Mouse (Mus musculus) large intestine, adult 2 months (tissue): ENCODE data around the gene Dnmt3l. TPM values are rescaled to one million over a fixed set of nuclear protein-coding genes. Genes with fewer than 3 reads are reported as not detected.
A peak's percentile ranks its signal among the peaks of the same experiment; 100 is the strongest.

Experiments used
- DNase-seq: peaks from one replicate; pipeline ENCODE4 v3.0.0-alpha.2; 2012; ENCODE audit warnings: low read depth, low spot score
- WGBS: fragments of 180-500 bp; shearing (Covaris S2); methylation state at CpG from one replicate; pipeline ENCODE4 v1.1.7; 2018; 5-methylcytosine and 5-hydroxymethylcytosine counted together
- polyA plus RNA-seq: library from polyadenylated mRNA; depleted of rRNA; stranded (reverse); fragments of >200 nt; gene quantifications from 2 replicates; pipeline ENCODE4 v1.2.3, GENCODE M21; 2012

The Dnmt3l gene
- polyA plus RNA-seq, 1 experiment: 1.1 TPM

DNA sequence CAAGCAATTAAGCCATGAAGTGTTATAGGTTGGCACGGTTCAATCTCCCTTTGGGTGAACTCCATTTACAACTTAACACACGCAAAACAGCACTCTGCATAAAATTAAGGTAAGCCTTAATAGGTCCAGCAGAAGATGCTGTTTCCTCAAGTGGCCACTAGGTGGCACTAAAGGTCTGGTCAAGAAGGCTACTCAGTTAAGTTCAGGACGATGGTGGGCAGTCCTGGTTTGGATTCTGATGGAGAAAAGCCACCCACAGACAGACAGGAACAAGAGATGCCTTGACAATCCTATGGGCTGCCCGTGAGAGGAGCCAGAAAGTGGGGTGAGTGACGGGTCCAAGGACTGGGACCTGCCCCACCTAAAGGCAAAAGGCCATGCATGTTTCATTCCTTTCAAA is 13.6 kb upstream of the Dnmt3l start:
- DNase-seq: no peak
- 3% methylated on average over 5 of the region's 5 CpGs for WGBS

DNA sequence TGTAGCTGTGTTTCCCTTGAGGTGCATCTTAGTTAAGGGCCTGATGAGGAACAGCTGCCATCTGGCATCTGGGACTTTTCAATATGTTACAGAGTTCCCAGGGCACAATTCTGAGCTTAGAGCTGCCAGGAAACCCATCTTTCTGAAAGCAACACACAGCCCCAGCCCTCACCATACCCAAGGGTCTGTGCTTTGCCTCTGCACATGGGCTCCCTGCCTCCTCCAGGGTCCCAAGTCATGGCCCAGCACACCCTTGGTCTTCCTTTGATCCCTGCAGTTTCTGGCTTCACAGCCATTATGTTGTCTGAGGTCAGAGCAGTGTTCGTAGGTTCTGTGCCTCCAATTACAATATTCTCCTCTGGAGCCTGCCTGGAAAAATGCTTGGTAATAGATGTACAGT is 12.7 kb upstream of the Dnmt3l start:
- 92% methylated on average over 1 of the region's 1 CpGs for whole genome bisulfite sequencing

GRCm38 (mm10) chr10:78031987-78032386 is 9.8 kb upstream of the Dnmt3l start:
- no peak for DNase-seq
- 53% methylated on average over 2 of the region's 2 CpGs for WGBS

More for the DNA sequence above, 12.7 kb upstream of the Dnmt3l start:
- no peak for DNase-seq

DNA sequence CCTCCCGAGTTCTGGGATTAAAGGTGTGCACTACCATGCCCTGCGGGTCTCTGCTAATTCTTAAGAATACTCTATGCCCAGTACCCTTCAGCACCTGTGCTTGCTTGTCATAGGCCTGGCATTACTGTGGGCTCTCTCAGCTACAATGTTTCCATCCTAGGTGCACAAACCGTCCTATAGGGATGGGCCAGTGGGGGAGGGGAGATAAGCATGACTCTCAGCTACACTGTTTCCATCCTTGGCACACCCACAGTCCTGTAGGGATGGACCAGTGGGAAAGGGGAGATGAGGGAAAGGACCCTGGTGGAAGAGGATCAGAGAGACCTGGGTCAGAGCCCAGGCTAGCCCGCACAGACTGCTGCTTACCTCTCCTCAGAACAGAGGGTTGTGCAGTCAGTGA is 4.6 kb upstream of the Dnmt3l start:
- DNase-seq: no peak
- WGBS: 77% methylated on average over 4 of the region's 4 CpGs

DNA sequence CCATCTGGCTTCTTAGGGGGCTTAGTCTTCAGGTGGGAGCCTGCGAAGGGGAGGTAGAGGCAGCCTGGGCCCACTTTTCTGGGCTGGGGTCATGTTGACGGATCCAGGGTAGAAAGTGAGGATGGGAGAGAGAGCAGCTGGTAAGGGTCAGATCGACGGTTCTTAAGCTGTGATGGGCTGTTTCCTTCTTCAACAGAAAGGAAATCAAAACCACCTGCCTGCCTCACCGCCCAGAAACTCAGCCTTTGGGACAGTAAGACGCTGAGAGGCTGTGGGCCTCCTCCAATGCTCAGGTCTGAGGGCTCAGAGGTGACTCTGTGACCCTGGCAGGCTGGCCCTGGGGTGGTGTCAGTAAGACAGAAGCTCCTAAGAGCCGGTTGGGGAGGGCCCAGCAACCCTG is 349 bp downstream of the Dnmt3l start:
- no peak for DNase-seq
- 83% methylated on average over 7 of the region's 7 CpGs for WGBS

DNA sequence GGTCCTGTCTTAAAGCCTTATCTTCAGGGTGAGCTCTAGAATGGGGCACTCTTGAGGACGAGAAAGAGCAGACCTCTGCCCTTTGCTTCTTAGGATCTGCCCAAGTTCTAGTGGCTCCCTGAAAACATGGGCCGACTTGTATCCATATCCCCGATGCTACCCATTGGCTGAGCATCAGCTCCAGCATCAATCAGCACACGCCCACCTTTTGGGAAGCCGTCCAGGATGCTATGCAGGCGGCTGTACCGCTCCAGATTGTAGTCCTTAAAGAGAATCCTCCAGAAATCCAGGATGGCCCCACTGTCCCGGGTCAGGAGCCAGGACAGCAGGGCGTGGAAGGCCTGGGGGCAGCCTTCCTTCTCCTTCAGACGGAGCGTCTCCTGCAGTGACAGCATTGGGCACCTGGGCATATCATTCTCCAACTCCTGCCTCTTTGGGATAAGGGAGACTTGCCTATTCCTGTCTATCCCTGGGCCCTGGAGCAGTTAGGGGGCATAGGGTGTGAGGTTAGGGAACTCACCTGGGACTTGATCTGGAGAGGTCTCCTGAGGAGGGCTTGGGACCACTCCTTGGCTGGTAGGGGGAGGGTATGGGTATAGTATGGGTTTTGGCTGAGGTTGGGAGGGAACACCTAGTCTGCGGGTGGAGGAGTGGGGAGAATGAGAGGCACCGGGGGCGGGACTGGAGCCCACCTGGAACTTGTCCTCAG is 1.1 kb downstream of the Dnmt3l start:
- WGBS: 69% methylated on average over 14 of the region's 14 CpGs
- DNase-seq: no peak

- WGBS: 3% methylated on average over 27 of the region's 27 CpGs
Observed at GRCm38 (mm10) chr10:78043406-78043836, 1.7 kb downstream of the Dnmt3l start, which contains the start of gene Aire. Gene Aire (minus strand): TSS chr10:78043610.

DNA sequence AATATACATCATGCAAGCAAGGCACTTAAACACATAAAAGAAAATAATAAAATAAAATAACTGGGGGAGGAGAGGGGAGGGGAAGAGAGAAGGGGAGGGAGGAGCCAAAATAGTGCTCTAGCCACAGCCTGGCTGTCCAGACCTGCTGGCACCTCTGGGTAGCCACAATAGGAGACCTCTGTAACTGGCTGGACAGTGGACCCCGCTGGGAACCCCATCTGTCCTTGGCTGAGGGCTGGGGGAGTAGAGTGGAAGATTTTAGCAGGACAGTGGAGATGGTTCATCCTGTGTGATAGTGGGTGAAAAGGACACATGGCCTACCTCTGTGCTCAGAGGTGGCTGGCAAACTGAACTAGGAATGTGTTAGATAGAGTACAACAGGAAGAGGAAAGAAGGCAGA is 2.8 kb downstream of the Dnmt3l start:
- WGBS: 88% methylated on average over 1 of the region's 1 CpGs
- no peak for DNase-seq

More at GRCm38 (mm10) chr10:78043406-78043836, 1.7 kb downstream of the Dnmt3l start, which contains the start of gene Aire:
- peak; percentile 31 for DNase-seq

GRCm38 (mm10) chr10:78046388-78046787 is 4.6 kb downstream of the Dnmt3l start:
- DNase-seq: no peak
- WGBS: 87% methylated on average over 4 of the region's 4 CpGs

DNA sequence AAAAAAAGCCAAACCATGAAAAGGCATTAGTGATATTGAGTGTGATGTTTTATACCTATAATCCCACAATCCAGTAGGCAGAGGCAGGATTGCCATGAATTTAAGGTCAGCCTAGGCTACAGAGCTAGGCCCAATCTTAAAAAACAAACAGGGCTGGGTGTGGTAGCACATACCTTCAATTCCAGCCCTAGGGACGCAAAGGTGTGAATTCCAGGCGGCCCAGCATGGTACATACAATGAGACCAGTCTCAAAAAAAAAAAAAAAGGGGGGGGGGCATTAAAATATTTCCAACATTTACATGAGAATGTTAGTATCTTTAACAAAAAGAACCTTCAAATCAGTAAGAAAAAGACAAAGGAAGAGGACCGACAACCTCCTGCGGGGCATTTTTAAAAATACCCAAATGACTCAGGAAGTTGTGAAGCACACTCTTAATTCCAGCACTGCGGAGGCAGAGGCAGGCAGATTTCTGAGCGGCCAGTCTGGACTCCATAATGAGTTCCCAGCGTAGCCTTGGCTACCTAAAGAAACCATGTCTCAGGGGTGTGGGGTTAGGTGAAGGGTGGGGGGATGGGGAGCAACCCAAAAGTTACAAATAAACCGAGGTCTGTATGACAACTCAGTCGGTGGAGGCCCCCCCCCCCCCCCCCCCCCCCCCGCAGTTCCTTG is 6.4 kb downstream of the Dnmt3l start:
- WGBS: 70% methylated on average over 10 of the region's 10 CpGs

DNA sequence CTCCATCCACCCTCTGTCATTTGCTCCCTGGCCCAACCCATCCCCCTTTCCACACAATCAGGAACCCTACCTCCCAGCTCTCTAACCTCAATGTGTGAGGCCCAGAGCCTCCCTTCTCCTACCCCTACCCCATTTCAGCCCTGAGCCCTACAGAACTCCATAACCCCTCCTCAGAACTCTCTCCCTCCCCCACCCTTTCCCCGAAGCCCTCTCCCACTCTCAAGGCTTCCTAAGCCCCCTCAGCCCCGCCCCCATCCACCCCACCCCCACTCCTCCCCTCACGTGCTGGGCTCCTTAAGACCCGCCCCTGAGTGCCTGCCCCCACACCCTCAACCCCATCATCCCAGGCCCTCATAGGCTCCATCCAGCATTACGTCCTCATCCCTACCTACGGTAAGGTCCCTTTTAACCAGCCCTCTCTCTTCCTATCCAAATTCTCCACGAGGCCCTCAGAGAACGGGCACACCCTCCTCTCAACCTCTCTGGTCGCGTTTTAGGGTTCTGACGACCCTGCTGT is 7.8 kb downstream of the Dnmt3l start:
- 53% methylated on average over 11 of the region's 11 CpGs for WGBS
- DNase-seq: no peak

More for the DNA sequence above, 6.4 kb downstream of the Dnmt3l start:
- no peak for DNase-seq

- WGBS: 67% methylated on average over 19 of the region's 19 CpGs
- DNase-seq: no peak
Observed at GRCm38 (mm10) chr10:78054633-78055565, 13.2 kb downstream of the Dnmt3l start.

- DNase-seq: no peak
- 84% methylated on average over 8 of the region's 8 CpGs for WGBS
Observed at GRCm38 (mm10) chr10:78057056-78057455, 15.3 kb downstream of the Dnmt3l start.

GRCm38 (mm10) chr10:78063122-78063521 is 21.4 kb downstream of the Dnmt3l start:
- WGBS: 79% methylated on average over 9 of the region's 9 CpGs
- no peak for DNase-seq

- DNase-seq: no peak
- WGBS: 41% methylated on average over 4 of the region's 4 CpGs
Observed at GRCm38 (mm10) chr10:78067226-78067625, 25.5 kb downstream of the Dnmt3l start.

- no peak for DNase-seq
- WGBS: 19% methylated on average over 11 of the region's 11 CpGs
Observed at GRCm38 (mm10) chr10:78068541-78068940, 26.8 kb downstream of the Dnmt3l start.

GRCm38 (mm10) chr10:78069101-78070011 is 27.6 kb downstream of the Dnmt3l start, which contains the start of gene Icosl:
Gene Icosl (plus strand): TSS chr10:78069302.
- WGBS: under 1% methylated on average over 66 of the region's 66 CpGs
- peak; percentile 50 for DNase-seq

DNA sequence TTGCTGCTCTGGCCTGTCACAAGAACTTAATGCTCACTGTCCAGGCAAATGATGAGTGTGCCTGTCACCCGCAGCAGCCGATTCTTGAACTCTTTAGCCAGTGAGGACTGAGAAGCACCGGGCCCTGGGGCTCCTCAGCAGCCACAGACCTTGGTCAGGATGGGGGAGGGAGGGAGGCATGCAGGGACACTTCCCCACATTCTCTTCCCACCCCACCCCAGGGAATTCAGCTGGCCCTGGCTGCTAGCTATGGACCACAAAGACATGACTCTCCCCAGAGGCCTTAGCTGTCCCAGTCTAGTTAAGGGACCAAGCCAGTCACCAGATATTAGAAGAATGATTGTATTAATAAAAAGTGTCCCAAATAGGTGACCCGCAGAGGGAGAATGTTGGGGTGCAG is 32.4 kb downstream of the Dnmt3l start:
- no peak for DNase-seq
- WGBS: 79% methylated on average over 4 of the region's 4 CpGs

DNA sequence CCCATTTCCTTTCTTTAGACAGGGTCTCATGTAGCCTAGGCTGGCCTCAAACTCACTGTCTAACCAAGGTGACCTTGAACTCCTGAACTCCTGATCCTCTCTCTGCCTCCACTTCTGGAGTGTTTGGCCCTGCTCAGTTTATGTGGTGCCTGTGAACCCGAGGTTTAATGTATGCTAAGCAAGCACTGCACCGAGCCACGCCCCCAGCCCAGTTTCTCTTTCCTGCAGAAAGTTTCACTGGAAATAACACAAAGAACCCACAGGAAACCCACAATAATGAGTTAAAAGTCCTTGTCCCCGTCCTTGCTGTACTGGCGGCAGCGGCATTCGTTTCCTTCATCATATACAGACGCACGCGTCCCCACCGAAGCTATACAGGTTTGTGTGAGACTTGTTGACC is 33.2 kb downstream of the Dnmt3l start:
- DNase-seq: no peak
- WGBS: 75% methylated on average over 11 of the region's 11 CpGs
